8 mouse cellular contexts compared by ENCODE assay signal in the genomic region with DNA sequence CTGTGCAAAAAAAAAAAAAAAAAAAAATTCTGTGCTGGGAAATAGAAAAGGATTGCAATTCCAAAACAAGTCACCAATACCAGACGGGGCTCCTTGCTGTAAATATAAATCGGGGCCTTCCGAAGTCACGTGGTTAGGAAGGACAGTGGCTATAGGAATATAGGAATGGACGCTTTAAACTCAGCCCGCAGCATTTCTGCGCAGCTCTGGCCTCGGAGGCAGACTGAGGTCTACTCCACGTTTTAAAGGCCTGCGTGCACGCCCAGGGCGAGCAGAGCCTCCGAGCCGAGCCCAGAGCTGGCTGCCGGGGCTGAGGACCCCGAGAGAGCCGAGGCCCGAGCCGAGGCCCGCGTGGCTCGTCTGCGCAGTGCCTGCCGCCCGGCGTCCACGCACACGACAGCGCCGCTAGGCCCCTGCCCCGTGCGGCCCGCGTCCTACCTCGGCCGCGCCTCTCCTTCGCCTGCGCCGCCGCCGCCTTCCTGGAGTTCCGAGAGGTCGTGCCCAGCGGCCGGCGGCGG. TPM values are rescaled to one million over a fixed set of nuclear protein-coding genes. Genes with fewer than 3 reads are reported as not detected.
DNase-seq lines count a peak whose midpoint lies in the region; ATAC-seq lines count a peak whose summit lies in the region.

No protein-coding gene starts in this region.

- DNase-seq in heart, adult 18-20 months, result no peak
- DNase-seq in 3T3-L1 (ENCODE audit: low read depth, low spot score), result peak; percentile 70
- peak; percentile 24 for DNase-seq in brain, embryonic 18.5 days (ENCODE audit: low read depth, low spot score)
- no peak for DNase-seq in thymus, postnatal 0 days (ENCODE audit: low spot score)
- no peak for DNase-seq in thymus, postnatal 14 days

- WGBS in heart, embryonic 11.5 days (ENCODE audit: insufficient replicate concordance), result under 1% methylated on average over 44 of the region's 48 CpGs
- WGBS in hindbrain, embryonic 13.5 days, result 0% methylated on average over 48 of the region's 48 CpGs
- under 1% methylated on average over 48 of the region's 48 CpGs for WGBS in macrophage (ENCODE audit: missing documents)

- peak; percentile 69 for ATAC-seq in heart, embryonic 11.5 days (replicated peaks; ENCODE audit: insufficient number of reproducible peaks, low FRiP score, low TSS enrichment)
- ATAC-seq in hindbrain, embryonic 13.5 days (ENCODE audit: low FRiP score), result peak; percentile 84

- H3K4me2 ChIP-seq in heart, embryonic 11.5 days, result peak overlapping the region; percentile 90
- peak overlapping the region; percentile 70 for H3K4me2 ChIP-seq in hindbrain, embryonic 13.5 days

- 0 out of 2 replicates have a peak, but pooled peaks cover 8% of the 10 kb centered on the region for H3K4me1 ChIP-seq in heart, embryonic 11.5 days (ENCODE audit: control insufficient read depth, insufficient read depth, low read length)
- H3K4me1 ChIP-seq in hindbrain, embryonic 13.5 days (replicated peaks), result peaks cover 11% of the 10 kb centered on the region

- H3K4me3 ChIP-seq in heart, embryonic 11.5 days (ENCODE audit: low read depth, low read length), result peak overlapping the region; percentile 81
- H3K4me3 ChIP-seq in hindbrain, embryonic 13.5 days, result peak overlapping the region; percentile 77
- peak overlapping the region; percentile 56 for H3K4me3 ChIP-seq in macrophage (ENCODE audit: inconsistent target)

- no peaks in the 10 kb centered on the region for H3K36me3 ChIP-seq in heart, embryonic 11.5 days (ENCODE audit: control insufficient read depth, insufficient read depth, low read length)
- peaks cover 11% of the 10 kb centered on the region for H3K36me3 ChIP-seq in hindbrain, embryonic 13.5 days
- H3K36me3 ChIP-seq in macrophage (ENCODE audit: inconsistent target), result no peaks in the 10 kb centered on the region

- no peaks in the 10 kb centered on the region for H3K27me3 ChIP-seq in heart, embryonic 11.5 days (ENCODE audit: control insufficient read depth, insufficient read depth, low read length)
- H3K27me3 ChIP-seq in hindbrain, embryonic 13.5 days, result no peaks in the 10 kb centered on the region

- peak overlapping the region; percentile 90 for H3K9ac ChIP-seq in heart, embryonic 11.5 days (ENCODE audit: low read depth, low read length)
- H3K9ac ChIP-seq in hindbrain, embryonic 13.5 days, result peak overlapping the region; percentile 89

- H3K79me2 ChIP-seq in macrophage (ENCODE audit: inconsistent target), result no peaks in the 10 kb centered on the region; the same call in 1 of the 2 replicates

- no peaks in the 10 kb centered on the region for H3K9me3 ChIP-seq in heart, embryonic 11.5 days (replicated peaks; ENCODE audit: control insufficient read depth, low read length)
- H3K9me3 ChIP-seq in hindbrain, embryonic 13.5 days, result no peaks in the 10 kb centered on the region

- peak overlapping the region; percentile 92 for H3K27ac ChIP-seq in heart, embryonic 11.5 days (ENCODE audit: low read depth, low read length)
- H3K27ac ChIP-seq in hindbrain, embryonic 13.5 days, result peak overlapping the region; percentile 91
- H3K27ac ChIP-seq in macrophage, result no peak overlapping the region

RNA-seq across cellular contexts. Expression of gene Rxylt1, which starts 0.7 kb away (rescaled TPM):
- 38.9 and 42.7 TPM in 2 replicates for polyA plus RNA-seq in heart, embryonic 11.5 days (2014; fragmentation: Nextera tagmentation; extraction: Ambion mirVana)
- 10 to 100 TPM; 37.9 to 38.0 TPM for total RNA-seq in heart, adult 18-20 months (2021)
- polyA plus RNA-seq in hindbrain, embryonic 13.5 days (2015; fragmentation: Nextera tagmentation; extraction: Ambion mirVana), result 38.0 and 38.5 TPM in 2 replicates
- total RNA-seq in macrophage (2018; cell fraction: chromatin; rRNA removed), result 10 to 100 TPM in 22 of 26 experiments, 1 to 10 TPM in 4; 6.4 to 36.4 (median 22.9) TPM
- total RNA-seq in macrophage (2018; cell fraction: cytosol; rRNA removed), result 10 to 100 TPM; 18.4 to 28.1 (median 23.4) TPM
- 10 to 100 TPM in 25 of 26 experiments, 1 to 10 TPM in 1; 6.3 to 34.4 (median 20.2) TPM for total RNA-seq in macrophage (2018; cell fraction: nucleus; rRNA removed)
- 18.8 to 34.8 TPM (median 30.1 TPM) in 3 replicates for polyA plus RNA-seq in macrophage (2018)
- polyA plus RNA-seq in thymus, postnatal 0 days (2015; fragmentation: Nextera tagmentation; extraction: Ambion mirVana), result 36.7 and 39.2 TPM in 2 replicates

RNA-seq across cellular contexts. Expression of gene Srgap1, which starts 49.4 kb away (rescaled TPM):
- 3.3 and 8.2 TPM in 2 replicates for polyA plus RNA-seq in heart, embryonic 11.5 days (2014; fragmentation: Nextera tagmentation; extraction: Ambion mirVana)
- 1 to 10 TPM; 1.6 TPM for total RNA-seq in heart, adult 18-20 months (2021)
- polyA plus RNA-seq in hindbrain, embryonic 13.5 days (2015; fragmentation: Nextera tagmentation; extraction: Ambion mirVana), result 39.9 and 42.0 TPM in 2 replicates
- 1 to 10 TPM in 3 of 26 experiments, under 1 TPM in 11, not detected in 12; 0.08 to 4.0 (median 0.24) TPM for total RNA-seq in macrophage (2018; cell fraction: chromatin; rRNA removed)
- under 1 TPM in 17 of 26 experiments, not detected in 9; 0.03 to 0.13 (median 0.05) TPM for total RNA-seq in macrophage (2018; cell fraction: cytosol; rRNA removed)
- total RNA-seq in macrophage (2018; cell fraction: nucleus; rRNA removed), result under 1 TPM in 13 of 26 experiments, not detected in 13; 0.06 to 0.69 (median 0.17) TPM
- polyA plus RNA-seq in macrophage (2018), result 0.03 TPM in 1 of 3 replicates, not detected in the others
- 0.66 and 0.70 TPM in 2 replicates for polyA plus RNA-seq in thymus, postnatal 0 days (2015; fragmentation: Nextera tagmentation; extraction: Ambion mirVana)

Comparison
In these comparisons a context has a peak if more than half of its experiments do, and no peak if none do; other contexts are left out.
1. DNase-seq: peak in 3T3-L1 (single experiment) and brain, embryonic 18.5 days (single experiment); none in heart, adult 18-20 months (0 of 2), thymus, postnatal 0 days (single experiment) and thymus, postnatal 14 days (single experiment).
2. Peak in every context shown above with its lines, with median percentiles within 50 percentile points of each other: H3K4me3 ChIP-seq.